Mouse (Mus musculus) lung, embryonic 16.5 days (tissue): ENCODE measurements at regions not wholly inside any gene's neighbourhood (a gene's known extent, or its start where the extent isn't known, plus 50 kb on each side); places are given as distances from the start of the nearest gene placed in this dataset.

Experiments
- ATAC-seq: fragments of 200-750 bp; cut with Nextera tagmentation; 2 replicates; pipeline ENCODE4 v1.8.0; 2017; ENCODE audit warnings: low read depth, mild to moderate bottlenecking, moderate library complexity
- H3K27ac ChIP-seq: fragments of 300-500 bp; sonication (generic); 2 replicates; pipeline ENCODE4 v1.5.1; 2014; ENCODE audit warnings: mild to moderate bottlenecking, control low read depth, low read length
- H3K27me3 ChIP-seq: fragments of 300-500 bp; sonication (generic); 2 replicates; pipeline ENCODE4 v1.6.1; 2014; ENCODE audit warnings: low read depth, low read length, mixed read lengths; ENCODE audit not compliant: control insufficient read depth, insufficient read depth
- H3K36me3 ChIP-seq: fragments of 300-500 bp; sonication (generic); 2 replicates; pipeline ENCODE4 v1.6.1; 2014; ENCODE audit warnings: low read length; ENCODE audit not compliant: control insufficient read depth, insufficient read depth
- H3K4me1 ChIP-seq: fragments of 300-500 bp; sonication (generic); replicated peaks from 2 replicates; pipeline ENCODE4 v1.6.1; 2014; ENCODE audit warnings: low read length, mixed read lengths; ENCODE audit not compliant: control insufficient read depth, insufficient read depth
- H3K4me2 ChIP-seq: fragments of 300-500 bp; sonication (generic); 2 replicates; pipeline ENCODE4 v1.6.1; 2014; ENCODE audit warnings: low read depth, low read length, control low read depth
- H3K4me3 ChIP-seq: fragments of 300-500 bp; sonication (generic); 2 replicates; pipeline ENCODE4 v1.5.1; 2014; ENCODE audit warnings: mild to moderate bottlenecking, low read length, control low read depth
- H3K9ac ChIP-seq: fragments of 300-500 bp; sonication (generic); 2 replicates; pipeline ENCODE4 v1.6.1; 2014; ENCODE audit warnings: low read length, control low read depth
- H3K9me3 ChIP-seq: fragments of 300-500 bp; sonication (generic); 2 replicates; pipeline ENCODE4 v1.6.1; 2016; ENCODE audit warnings: low read length; ENCODE audit not compliant: control insufficient read depth
- WGBS: fragments of 180-500 bp; shearing (Covaris S2); extraction: QIAGEN DNeasy Blood & Tissue Kit; methylation state at CpG from one replicate; pipeline ENCODE4 v1.1.7; 2014; 5-methylcytosine and 5-hydroxymethylcytosine counted together

GRCm38 (mm10) chr13:51345839-51346550, 62.4 kb upstream of the S1pr3 start:
- Histone ChIP-seq H3K4me2 (no peak overlapping the region), H3K4me3 (no peak overlapping the region), H3K27me3 (no peaks in the 10 kb centered on the region), H3K9me3 (peaks cover 2% of the 10 kb centered on the region; the same call in 1 of the 2 replicates), H3K9ac (no peak overlapping the region), H3K27ac (peak overlapping the region; percentile 78), H3K4me1 (peaks cover 21% of the 10 kb centered on the region), H3K36me3 (no peaks in the 10 kb centered on the region)
- ATAC-seq: peak; percentile 22
- WGBS: 25% methylated on average over 8 of the region's 8 CpGs

GRCm38 (mm10) chr13:51348707-51349106, 59.7 kb upstream of the S1pr3 start:
- ATAC-seq: no peak
- no peak overlapping the region for H3K4me3 ChIP-seq
- H3K27ac ChIP-seq: 0 out of 2 replicates have a peak overlapping the region, but pooled peaks have one; percentile 10
- no peaks in the 10 kb centered on the region for H3K36me3 ChIP-seq
- H3K9ac ChIP-seq: no peak overlapping the region
- 47% methylated on average over 4 of the region's 4 CpGs for WGBS
- peaks cover 25% of the 10 kb centered on the region for H3K4me1 ChIP-seq
- no peak overlapping the region for H3K4me2 ChIP-seq
- H3K27me3 ChIP-seq: no peaks in the 10 kb centered on the region
- H3K9me3 ChIP-seq: no peaks in the 10 kb centered on the region

GRCm38 (mm10) chr13:51349818-51350551, 58.5 kb upstream of the S1pr3 start:
- no peak overlapping the region for H3K4me2 ChIP-seq
- WGBS: 49% methylated on average over 11 of the region's 11 CpGs
- ATAC-seq: peak; percentile 88
- peak overlapping the region; percentile 92 for H3K27ac ChIP-seq
- no peak overlapping the region for H3K9ac ChIP-seq
- no peaks in the 10 kb centered on the region for H3K27me3 ChIP-seq
- H3K4me3 ChIP-seq: no peak overlapping the region
- no peaks in the 10 kb centered on the region for H3K9me3 ChIP-seq
- no peaks in the 10 kb centered on the region for H3K36me3 ChIP-seq
- peaks cover 25% of the 10 kb centered on the region for H3K4me1 ChIP-seq

- no peaks in the 10 kb centered on the region for H3K27me3 ChIP-seq
- no peaks in the 10 kb centered on the region for H3K36me3 ChIP-seq
- no peak overlapping the region for H3K4me2 ChIP-seq
- H3K4me1 ChIP-seq: peaks cover 11% of the 10 kb centered on the region; the same call in 1 of the 2 replicates
- no peak overlapping the region for H3K27ac ChIP-seq
- H3K9me3 ChIP-seq: no peaks in the 10 kb centered on the region
- no peak for ATAC-seq
- 74% methylated on average over 4 of the region's 4 CpGs for WGBS
- H3K9ac ChIP-seq: no peak overlapping the region
- H3K4me3 ChIP-seq: no peak overlapping the region
These were observed 55.6 kb upstream of the S1pr3 start for GRCm38 (mm10) chr13:51352874-51353273.

- no peak overlapping the region for H3K4me3 ChIP-seq
- no peaks in the 10 kb centered on the region for H3K9me3 ChIP-seq
- H3K4me1 ChIP-seq: 0 out of 2 replicates have a peak, but pooled peaks cover 7% of the 10 kb centered on the region
- ATAC-seq: no peak
- no peak overlapping the region for H3K27ac ChIP-seq
- no peak overlapping the region for H3K9ac ChIP-seq
- H3K27me3 ChIP-seq: no peaks in the 10 kb centered on the region
- no peak overlapping the region for H3K4me2 ChIP-seq
- no peaks in the 10 kb centered on the region for H3K36me3 ChIP-seq
- 60% methylated on average over 2 of the region's 2 CpGs for WGBS
These were observed 52.9 kb upstream of the S1pr3 start for GRCm38 (mm10) chr13:51355507-51355906.
